8 mouse cellular contexts compared by ENCODE assay signal in the genomic region with DNA sequence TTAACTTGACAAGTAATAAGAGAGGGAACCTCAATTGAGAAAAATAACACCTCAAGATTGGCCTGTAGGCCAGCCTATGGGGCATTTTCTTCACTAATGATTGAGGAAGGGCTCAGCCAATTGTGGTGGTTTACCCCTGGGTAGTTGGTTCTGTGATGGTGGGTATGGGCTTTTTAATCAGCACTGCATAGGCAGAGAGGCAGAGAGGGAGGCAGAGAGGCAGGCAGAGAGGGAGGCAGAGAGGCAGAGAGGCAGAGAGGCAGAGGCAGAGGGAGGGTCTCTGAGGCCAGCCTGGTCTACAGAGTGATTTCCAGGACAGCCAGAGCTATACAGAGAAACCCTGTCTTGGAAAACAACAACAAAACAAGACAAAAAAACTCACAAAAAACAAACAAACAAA. TPM values are rescaled to one million over a fixed set of nuclear protein-coding genes. Genes with fewer than 3 reads are reported as not detected.
A peak's percentile ranks its signal among the peaks of the same experiment; 100 is the strongest.
DNase-seq lines count a peak whose midpoint lies in the region; ATAC-seq and TF ChIP-seq lines count a peak whose summit lies in the region.

No protein-coding gene starts in this region.

- no peak for DNase-seq in kidney, adult 18-20 months
- peak; percentile 33 for DNase-seq in MEL (ENCODE audit: low read depth, low spot score)
- peak; percentile 23 for DNase-seq in stomach, postnatal 0 days (ENCODE audit: low spot score)
- DNase-seq in cerebellum, adult 11 months: no peak

- peaks cover 53% of the 10 kb centered on the region for H3K79me2 ChIP-seq in MEL (ENCODE audit: control insufficient read depth, insufficient read depth, low read length, poor library complexity)

- H3K4me2 ChIP-seq in kidney, embryonic 14.5 days (replicated peaks; ENCODE audit: low read depth, low read length): peak overlapping the region; percentile 77
- H3K4me2 ChIP-seq in forebrain, embryonic 12.5 days: peak overlapping the region; percentile 76
- H3K4me2 ChIP-seq in liver, embryonic 12.5 days: peak overlapping the region; percentile 99
- peak overlapping the region; percentile 95 for H3K4me2 ChIP-seq in stomach, postnatal 0 days (replicated peaks; ENCODE audit: low read depth)

- TF ChIP-seq EP300 in MEL (IDR thresholded peaks at IDR 0.05; ENCODE audit: low read depth in 1 of 2, low read length in 2 of 2): no peak
- TF ChIP-seq EP300 in stomach, postnatal 0 days (optimal IDR thresholded peaks at IDR 0.05): no peak

- no peaks in the 10 kb centered on the region for H3K36me3 ChIP-seq in kidney, embryonic 14.5 days (ENCODE audit: control insufficient read depth, insufficient read depth, low read length)
- H3K36me3 ChIP-seq in MEL (ENCODE audit: control insufficient read depth in 1 of 2, insufficient read depth in 2 of 2, low read length in 2 of 2): peaks cover 6 to 44% of the 10 kb centered on the region in 2 experiments; a peak in 3 of 4 replicates
- 0 out of 2 replicates have a peak, but pooled peaks cover 2% of the 10 kb centered on the region for H3K36me3 ChIP-seq in forebrain, embryonic 12.5 days (replicated peaks)
- H3K36me3 ChIP-seq in liver, embryonic 12.5 days: no peaks in the 10 kb centered on the region
- no peaks in the 10 kb centered on the region for H3K36me3 ChIP-seq in stomach, postnatal 0 days (ENCODE audit: control insufficient read depth, insufficient read depth, low read length)

- TF ChIP-seq CTCF in MEL (IDR thresholded peaks at IDR 0.05 in 2 of 3, conservative IDR thresholded peaks at IDR 0.05 in 1 of 3; ENCODE audit: control insufficient read depth in 1 of 3, insufficient read depth in 1 of 3, low read depth in 2 of 3, low read length in 3 of 3, poor library complexity in 1 of 3, severe bottlenecking in 1 of 3): no peak
- no peak for TF ChIP-seq CTCF in stomach, postnatal 0 days (IDR thresholded peaks at IDR 0.05; ENCODE audit: low read depth)

- no peak for TF ChIP-seq POLR2A in MEL (IDR thresholded peaks at IDR 0.05; ENCODE audit: control insufficient read depth in 1 of 2, insufficient read depth in 1 of 2, low read depth in 1 of 2, low read length in 2 of 2, poor library complexity in 1 of 2)

- no peak for ATAC-seq in kidney, embryonic 14.5 days (ENCODE audit: low FRiP score, low TSS enrichment)
- ATAC-seq in forebrain, embryonic 12.5 days (ENCODE audit: low FRiP score): no peak
- no peak for ATAC-seq in liver, embryonic 12.5 days
- ATAC-seq in stomach, postnatal 0 days (ENCODE audit: low FRiP score, low TSS enrichment): no peak
- ATAC-seq in megakaryocyte-erythroid progenitor cell, adult 5-6 weeks (replicated peaks; ENCODE audit: low FRiP score, low TSS enrichment, poor library complexity, severe bottlenecking): no peak

- H3K27ac ChIP-seq in kidney, embryonic 14.5 days (ENCODE audit: low read depth, low read length): no peak overlapping the region
- no peak overlapping the region for H3K27ac ChIP-seq in MEL (ENCODE audit: control insufficient read depth, low read depth, low read length)
- no peak overlapping the region for H3K27ac ChIP-seq in forebrain, embryonic 12.5 days
- H3K27ac ChIP-seq in liver, embryonic 12.5 days: peak overlapping the region; percentile 59
- H3K27ac ChIP-seq in stomach, postnatal 0 days (replicated peaks): no peak overlapping the region

- no peaks in the 10 kb centered on the region for H3K9me3 ChIP-seq in kidney, embryonic 14.5 days (ENCODE audit: control insufficient read depth, low read length)
- H3K9me3 ChIP-seq in MEL (replicated peaks; ENCODE audit: insufficient read depth, low read length): no peaks in the 10 kb centered on the region
- H3K9me3 ChIP-seq in forebrain, embryonic 12.5 days: no peaks in the 10 kb centered on the region
- no peaks in the 10 kb centered on the region for H3K9me3 ChIP-seq in liver, embryonic 12.5 days (replicated peaks)
- H3K9me3 ChIP-seq in stomach, postnatal 0 days (ENCODE audit: control insufficient read depth, low read length): no peaks in the 10 kb centered on the region

- TF ChIP-seq RAD21 in MEL (IDR thresholded peaks at IDR 0.05; ENCODE audit: low read depth, low read length): no peak

- H3K9ac ChIP-seq in kidney, embryonic 14.5 days (ENCODE audit: low read depth, low read length): no peak overlapping the region
- H3K9ac ChIP-seq in MEL (ENCODE audit: control insufficient read depth, low read depth, low read length, poor library complexity, severe bottlenecking): peak overlapping the region; percentile 96
- 0 out of 2 replicates have a peak overlapping the region, but pooled peaks have one; percentile 93 for H3K9ac ChIP-seq in forebrain, embryonic 12.5 days
- H3K9ac ChIP-seq in liver, embryonic 12.5 days: peak overlapping the region; percentile 91
- H3K9ac ChIP-seq in stomach, postnatal 0 days (ENCODE audit: low read length): no peak overlapping the region

- H3K4me1 ChIP-seq in kidney, embryonic 14.5 days (ENCODE audit: control insufficient read depth, insufficient read depth, low read length): peaks cover 8% of the 10 kb centered on the region
- peaks cover 25 to 37% of the 10 kb centered on the region in 2 experiments for H3K4me1 ChIP-seq in MEL (ENCODE audit: control insufficient read depth in 1 of 2, insufficient read depth in 2 of 2, low read length in 2 of 2)
- peaks cover 23% of the 10 kb centered on the region for H3K4me1 ChIP-seq in forebrain, embryonic 12.5 days
- H3K4me1 ChIP-seq in liver, embryonic 12.5 days: peaks cover 48% of the 10 kb centered on the region
- no peaks in the 10 kb centered on the region; the same call in 1 of the 2 replicates for H3K4me1 ChIP-seq in stomach, postnatal 0 days (replicated peaks; ENCODE audit: control insufficient read depth, insufficient read depth)

- H3K27me3 ChIP-seq in kidney, embryonic 14.5 days (ENCODE audit: control insufficient read depth, insufficient read depth, low read length): no peaks in the 10 kb centered on the region
- no peaks in the 10 kb centered on the region for H3K27me3 ChIP-seq in MEL (ENCODE audit: control insufficient read depth in 1 of 2, insufficient read depth in 2 of 2, low read length in 2 of 2)
- no peaks in the 10 kb centered on the region for H3K27me3 ChIP-seq in forebrain, embryonic 12.5 days
- peaks cover 4% of the 10 kb centered on the region for H3K27me3 ChIP-seq in liver, embryonic 12.5 days (replicated peaks)
- H3K27me3 ChIP-seq in stomach, postnatal 0 days (ENCODE audit: control insufficient read depth, insufficient read depth, low read length): no peaks in the 10 kb centered on the region

- H3K4me3 ChIP-seq in kidney, embryonic 14.5 days (ENCODE audit: low read length): peak overlapping the region; percentile 88; the same call in 1 of the 2 replicates
- H3K4me3 ChIP-seq in MEL (ENCODE audit: control insufficient read depth in 1 of 2, insufficient read depth in 1 of 2, low read depth in 2 of 2, low read length in 2 of 2): peak overlapping the region in 1 of 2 experiments; percentile 98; a peak in 2 of 4 replicates
- H3K4me3 ChIP-seq in forebrain, embryonic 12.5 days (replicated peaks): peak overlapping the region; percentile 89; the same call in 1 of the 2 replicates
- peak overlapping the region; percentile 89 for H3K4me3 ChIP-seq in liver, embryonic 12.5 days
- peak overlapping the region; percentile 88; the same call in 1 of the 2 replicates for H3K4me3 ChIP-seq in stomach, postnatal 0 days (ENCODE audit: low read depth, low read length)

TF ChIP-seq in MEL, 35 proteins besides CTCF, POLR2A, EP300 and RAD21 (continues in another document):
- TF ChIP-seq MXI1 (IDR thresholded peaks at IDR 0.05; ENCODE audit: low read depth, low read length): no peak
- no peak for TF ChIP-seq POLR2AphosphoS5 (IDR thresholded peaks at IDR 0.05; ENCODE audit: borderline replicate concordance, low read depth, low read length)
- no peak for TF ChIP-seq MAX (IDR thresholded peaks at IDR 0.05; ENCODE audit: low read length)
- no peak for TF ChIP-seq MAZ (IDR thresholded peaks at IDR 0.05; ENCODE audit: low read depth, low read length)
- TF ChIP-seq SIN3A (IDR thresholded peaks at IDR 0.05; ENCODE audit: low read length): no peak; the same call in 1 of the 2 replicates
- TF ChIP-seq USF1 (IDR thresholded peaks at IDR 0.05; ENCODE audit: low read depth, low read length): no peak
- TF ChIP-seq MYB (IDR thresholded peaks at IDR 0.05; ENCODE audit: low read depth, low read length): no peak
- no peak for TF ChIP-seq BHLHE40 (IDR thresholded peaks at IDR 0.05; ENCODE audit: borderline replicate concordance, low read depth, low read length)
- no peak for TF ChIP-seq JUND (IDR thresholded peaks at IDR 0.05; ENCODE audit: low read depth, low read length)
- TF ChIP-seq ETS1 (IDR thresholded peaks at IDR 0.05; ENCODE audit: low read depth, low read length): no peak
- no peak for TF ChIP-seq ZMIZ1 (IDR thresholded peaks at IDR 0.05; ENCODE audit: low read depth, low read length)
- no peak for TF ChIP-seq CHD1 (IDR thresholded peaks at IDR 0.05; ENCODE audit: low read depth, low read length)
- no peak for TF ChIP-seq HCFC1 (IDR thresholded peaks at IDR 0.05; ENCODE audit: low read depth, low read length)

RNA-seq across cellular contexts. Expression of gene Ube2q2, which starts 2.4 kb away (rescaled TPM):
- 37.6 and 40.8 TPM in 2 replicates for polyA plus RNA-seq in kidney, embryonic 14.5 days (2014; fragmentation: Nextera tagmentation; extraction: Ambion mirVana)
- 17.3 and 21.7 TPM in 2 replicates for total RNA-seq in MEL (2012; rRNA removed)
- polyA plus RNA-seq in MEL (2012; ENCODE audit: insufficient read depth in 1 of 2, insufficient read length in 2 of 2, low read depth in 1 of 2, low replicate concordance in 2 of 2, missing spikeins in 1 of 2): 10 to 100 TPM in 1 of 2 experiments, not detected in 1; 23.6 TPM
- polyA plus RNA-seq in forebrain, embryonic 12.5 days (2016; fragmentation: Nextera tagmentation; extraction: Ambion mirVana): 44.8 and 46.5 TPM in 2 replicates
- polyA plus RNA-seq in liver, embryonic 12.5 days (2016; fragmentation: Nextera tagmentation; extraction: Ambion mirVana): 24.9 and 26.9 TPM in 2 replicates
- 22.5 and 22.8 TPM in 2 replicates for polyA plus RNA-seq in stomach, postnatal 0 days (2015; fragmentation: Nextera tagmentation; extraction: Ambion mirVana)
- 29.3 and 49.5 TPM in 2 replicates for total RNA-seq in megakaryocyte-erythroid progenitor cell, adult 5-6 weeks (2014; fragmentation: Nextera tagmentation)
- total RNA-seq in megakaryocyte-erythroid progenitor cell, adult 5-6 weeks (2017): 69.1 and 69.4 TPM in 2 replicates

RNA-seq across cellular contexts. Expression of gene Fbxo22, which starts 57.6 kb away (rescaled TPM):
- polyA plus RNA-seq in kidney, embryonic 14.5 days (2014; fragmentation: Nextera tagmentation; extraction: Ambion mirVana): 57.5 and 75.3 TPM in 2 replicates
- total RNA-seq in MEL (2012; rRNA removed): 28.2 and 28.4 TPM in 2 replicates
- 10 to 100 TPM in 1 of 2 experiments, not detected in 1; 25.7 TPM for polyA plus RNA-seq in MEL (2012; ENCODE audit: insufficient read depth in 1 of 2, insufficient read length in 2 of 2, low read depth in 1 of 2, low replicate concordance in 2 of 2, missing spikeins in 1 of 2)
- 86.4 and 87.9 TPM in 2 replicates for polyA plus RNA-seq in forebrain, embryonic 12.5 days (2016; fragmentation: Nextera tagmentation; extraction: Ambion mirVana)
- 33.0 and 36.3 TPM in 2 replicates for polyA plus RNA-seq in liver, embryonic 12.5 days (2016; fragmentation: Nextera tagmentation; extraction: Ambion mirVana)
- 29.8 and 30.0 TPM in 2 replicates for polyA plus RNA-seq in stomach, postnatal 0 days (2015; fragmentation: Nextera tagmentation; extraction: Ambion mirVana)
- 24.7 and 53.3 TPM in 2 replicates for total RNA-seq in megakaryocyte-erythroid progenitor cell, adult 5-6 weeks (2014; fragmentation: Nextera tagmentation)
- total RNA-seq in megakaryocyte-erythroid progenitor cell, adult 5-6 weeks (2017): 37.1 and 38.1 TPM in 2 replicates

Comparison
In these comparisons a context has a peak if more than half of its experiments do, and no peak if none do; other contexts are left out.
1. H3K9ac ChIP-seq: peak in MEL (single experiment), forebrain, embryonic 12.5 days (single experiment) and liver, embryonic 12.5 days (single experiment); none in kidney, embryonic 14.5 days (single experiment) and stomach, postnatal 0 days (single experiment).
2. DNase-seq: peak in MEL (single experiment) and stomach, postnatal 0 days (single experiment); none in kidney, adult 18-20 months (single experiment) and cerebellum, adult 11 months (single experiment).
3. Peak in every context shown above with its lines, with median percentiles within 50 percentile points of each other: H3K4me2 ChIP-seq.